Mouse (Mus musculus) hindbrain, embryonic 13.5 days (tissue): ENCODE data around the gene Lmntd1. TPM values are rescaled to one million over a fixed set of nuclear protein-coding genes. Genes with fewer than 3 reads are reported as not detected.
A peak's percentile ranks its signal among the peaks of the same experiment; 100 is the strongest.

Source experiments
- ATAC-seq: fragments of 200-750 bp; cut with Nextera tagmentation; 2 replicates; pipeline ENCODE4 v1.8.0; 2017; ENCODE audit warnings: moderate TSS enrichment; ENCODE audit not compliant: low FRiP score
- H3K27ac ChIP-seq: fragments of 300-500 bp; sonication (generic); 2 replicates; pipeline ENCODE4 v1.5.1; 2015; ENCODE audit warnings: inconsistent platforms, mild to moderate bottlenecking, moderate library complexity
- H3K27me3 ChIP-seq: fragments of 300-500 bp; sonication (generic); 2 replicates; pipeline ENCODE4 v1.6.1; 2015; ENCODE audit warnings: mild to moderate bottlenecking, inconsistent platforms
- H3K36me3 ChIP-seq: fragments of 300-500 bp; sonication (generic); 2 replicates; pipeline ENCODE4 v1.6.1; 2015; ENCODE audit warnings: mild to moderate bottlenecking, inconsistent platforms
- H3K4me1 ChIP-seq: fragments of 300-500 bp; sonication (generic); replicated peaks from 2 replicates; pipeline ENCODE4 v1.6.1; 2015; ENCODE audit warnings: inconsistent platforms
- H3K4me2 ChIP-seq: fragments of 300-500 bp; sonication (generic); 2 replicates; pipeline ENCODE4 v1.6.1; 2015; ENCODE audit warnings: inconsistent platforms, mild to moderate bottlenecking, moderate library complexity
- H3K4me3 ChIP-seq: fragments of 300-500 bp; sonication (generic); 2 replicates; pipeline ENCODE4 v1.5.1; 2015; ENCODE audit warnings: mild to moderate bottlenecking, inconsistent platforms
- H3K9ac ChIP-seq: fragments of 300-500 bp; sonication (generic); 2 replicates; pipeline ENCODE4 v1.6.1; 2015; ENCODE audit warnings: mild to moderate bottlenecking, inconsistent platforms
- H3K9me3 ChIP-seq: fragments of 300-500 bp; sonication (generic); 2 replicates; pipeline ENCODE4 v1.6.1; 2016; ENCODE audit warnings: inconsistent platforms
- WGBS: fragments of 180-500 bp; shearing (Covaris S2); methylation state at CpG from one replicate; pipeline ENCODE4 v1.1.7; 2015; 5-methylcytosine and 5-hydroxymethylcytosine counted together
- polyA plus RNA-seq: library from polyadenylated mRNA; unstranded; fragments of >200 nt; fragmentation: Nextera tagmentation; extraction: Ambion mirVana; gene quantifications from 2 replicates; pipeline ENCODE4 v1.2.1, GENCODE M21; 2015

Gene Lmntd1
- polyA plus RNA-seq, 1 experiment from 2014 or later: 0.75 TPM

- ATAC-seq: no peak
- Histone ChIP-seq H3K4me2 (no peak overlapping the region), H3K36me3 (no peaks in the 10 kb centered on the region), H3K9ac (no peak overlapping the region), H3K9me3 (no peaks in the 10 kb centered on the region), H3K27me3 (no peaks in the 10 kb centered on the region), H3K27ac (no peak overlapping the region), H3K4me1 (no peaks in the 10 kb centered on the region), H3K4me3 (no peak overlapping the region)
- WGBS: 90% methylated on average over 2 of the region's 2 CpGs
Observed at GRCm38 (mm10) chr6:145634454-145634853, 20.3 kb upstream of the Lmntd1 start.

GRCm38 (mm10) chr6:145630269-145630668, 16.1 kb upstream of the Lmntd1 start:
- Histone ChIP-seq H3K9me3 (no peaks in the 10 kb centered on the region), H3K4me1 (no peaks in the 10 kb centered on the region; the same call in 1 of the 2 replicates), H3K4me2 (no peak overlapping the region), H3K9ac (no peak overlapping the region), H3K27ac (no peak overlapping the region), H3K36me3 (no peaks in the 10 kb centered on the region), H3K27me3 (no peaks in the 10 kb centered on the region), H3K4me3 (no peak overlapping the region)
- 56% methylated on average over 6 of the region's 6 CpGs for WGBS
- ATAC-seq: no peak

GRCm38 (mm10) chr6:145623141-145623540, 9.0 kb upstream of the Lmntd1 start:
- no peaks in the 10 kb centered on the region for H3K4me1 ChIP-seq
- no peaks in the 10 kb centered on the region for H3K36me3 ChIP-seq
- H3K4me2 ChIP-seq: no peak overlapping the region
- H3K9me3 ChIP-seq: no peaks in the 10 kb centered on the region
- 88% methylated on average over 4 of the region's 4 CpGs for WGBS
- no peaks in the 10 kb centered on the region for H3K27me3 ChIP-seq
- no peak overlapping the region for H3K9ac ChIP-seq
- ATAC-seq: no peak
- H3K4me3 ChIP-seq: no peak overlapping the region
- H3K27ac ChIP-seq: no peak overlapping the region

GRCm38 (mm10) chr6:145616402-145617229, 2.5 kb upstream of the Lmntd1 start:
- H3K36me3 ChIP-seq: no peaks in the 10 kb centered on the region
- H3K27me3 ChIP-seq: no peaks in the 10 kb centered on the region
- no peaks in the 10 kb centered on the region for H3K9me3 ChIP-seq
- 90% methylated on average over 5 of the region's 5 CpGs for WGBS
- no peak overlapping the region for H3K4me2 ChIP-seq
- H3K9ac ChIP-seq: no peak overlapping the region
- ATAC-seq: no peak
- no peak overlapping the region for H3K4me3 ChIP-seq
- H3K27ac ChIP-seq: no peak overlapping the region
- H3K4me1 ChIP-seq: no peaks in the 10 kb centered on the region

- H3K9me3 ChIP-seq: no peaks in the 10 kb centered on the region
- 96% methylated on average over 31 of the region's 31 CpGs for WGBS
- ATAC-seq: no peak
- no peak within 1 kb of the TSS for H3K4me3 ChIP-seq
- no peak within 1 kb of the TSS for H3K4me2 ChIP-seq
- no peaks in the 10 kb centered on the region for H3K36me3 ChIP-seq
- H3K27me3 ChIP-seq: no peaks in the 10 kb centered on the region
- no peaks in the 10 kb centered on the region for H3K4me1 ChIP-seq
- no peak within 1 kb of the TSS for H3K9ac ChIP-seq
- no peak within 1 kb of the TSS for H3K27ac ChIP-seq
Observed at GRCm38 (mm10) chr6:145615666-145616210, 1.6 kb upstream of the Lmntd1 start, which contains the start of gene Tuba3b. Gene Tuba3b, plus strand, starts transcription at chr6:145615757.

- WGBS: 77% methylated on average over 3 of the region's 3 CpGs
- Histone ChIP-seq H3K9me3 (no peaks in the 10 kb centered on the region), H3K27ac (no peak overlapping the region), H3K4me3 (no peak overlapping the region), H3K36me3 (no peaks in the 10 kb centered on the region), H3K27me3 (no peaks in the 10 kb centered on the region), H3K4me2 (no peak overlapping the region), H3K9ac (no peak overlapping the region), H3K4me1 (no peaks in the 10 kb centered on the region)
- ATAC-seq: no peak
Observed at GRCm38 (mm10) chr6:145612611-145613010, 1.5 kb downstream of the Lmntd1 start.

- H3K36me3 ChIP-seq: no peaks in the 10 kb centered on the region
Observed at GRCm38 (mm10) chr6:145610901-145611300, 3.2 kb downstream of the Lmntd1 start.

GRCm38 (mm10) chr6:145608693-145609092, 5.4 kb downstream of the Lmntd1 start:
- Histone ChIP-seq H3K4me2 (no peak overlapping the region), H3K27ac (no peak overlapping the region), H3K4me3 (no peak overlapping the region), H3K4me1 (peaks cover 14% of the 10 kb centered on the region), H3K36me3 (no peaks in the 10 kb centered on the region), H3K9me3 (no peaks in the 10 kb centered on the region), H3K9ac (no peak overlapping the region), H3K27me3 (no peaks in the 10 kb centered on the region)
- WGBS: 82% methylated on average over 5 of the region's 5 CpGs
- ATAC-seq: no peak

More at GRCm38 (mm10) chr6:145610901-145611300, 3.2 kb downstream of the Lmntd1 start:
- Histone ChIP-seq H3K4me2 (no peak overlapping the region), H3K27me3 (no peaks in the 10 kb centered on the region), H3K4me1 (no peaks in the 10 kb centered on the region), H3K9ac (no peak overlapping the region), H3K27ac (no peak overlapping the region), H3K9me3 (no peaks in the 10 kb centered on the region), H3K4me3 (no peak overlapping the region)
- 78% methylated on average over 5 of the region's 5 CpGs for WGBS
- ATAC-seq: no peak

GRCm38 (mm10) chr6:145607746-145608145, 6.4 kb downstream of the Lmntd1 start:
- H3K4me2 ChIP-seq: no peak overlapping the region
- peaks cover 14% of the 10 kb centered on the region for H3K4me1 ChIP-seq
- no peak overlapping the region for H3K4me3 ChIP-seq
- no peaks in the 10 kb centered on the region for H3K9me3 ChIP-seq
- H3K27ac ChIP-seq: no peak overlapping the region
- H3K36me3 ChIP-seq: no peaks in the 10 kb centered on the region
- no peak for ATAC-seq
- no peak overlapping the region for H3K9ac ChIP-seq
- H3K27me3 ChIP-seq: no peaks in the 10 kb centered on the region
- 90% methylated on average over 4 of the region's 4 CpGs for WGBS

GRCm38 (mm10) chr6:145605203-145605602, 8.9 kb downstream of the Lmntd1 start:
- peaks cover 21% of the 10 kb centered on the region for H3K4me1 ChIP-seq
- H3K27ac ChIP-seq: peak overlapping the region; percentile 66; the same call in 1 of the 2 replicates
- no peak overlapping the region for H3K4me2 ChIP-seq
- H3K9ac ChIP-seq: no peak overlapping the region
- no peaks in the 10 kb centered on the region for H3K9me3 ChIP-seq
- H3K36me3 ChIP-seq: no peaks in the 10 kb centered on the region
- ATAC-seq: no peak
- WGBS: 34% methylated on average over 3 of the region's 3 CpGs
- no peak overlapping the region for H3K4me3 ChIP-seq
- H3K27me3 ChIP-seq: no peaks in the 10 kb centered on the region

- Histone ChIP-seq H3K36me3 (no peaks in the 10 kb centered on the region), H3K4me3 (no peak overlapping the region), H3K9me3 (no peaks in the 10 kb centered on the region), H3K27ac (no peak overlapping the region), H3K9ac (no peak overlapping the region), H3K27me3 (no peaks in the 10 kb centered on the region), H3K4me2 (no peak overlapping the region), H3K4me1 (peaks cover 21% of the 10 kb centered on the region)
- 82% methylated on average over 4 of the region's 4 CpGs for WGBS
- no peak for ATAC-seq
Observed at GRCm38 (mm10) chr6:145604648-145605047, 9.5 kb downstream of the Lmntd1 start.

- no peak overlapping the region for H3K27ac ChIP-seq
- no peak for ATAC-seq
- H3K9ac ChIP-seq: no peak overlapping the region
- no peaks in the 10 kb centered on the region for H3K36me3 ChIP-seq
- no peaks in the 10 kb centered on the region for H3K27me3 ChIP-seq
- 20% methylated on average over 2 of the region's 2 CpGs for WGBS
- no peak overlapping the region for H3K4me3 ChIP-seq
- no peak overlapping the region for H3K4me2 ChIP-seq
- H3K9me3 ChIP-seq: no peaks in the 10 kb centered on the region
- H3K4me1 ChIP-seq: peaks cover 21% of the 10 kb centered on the region
Observed at GRCm38 (mm10) chr6:145604126-145604525, 10.0 kb downstream of the Lmntd1 start.
